ENCODE assay signal across 19 mouse cellular contexts in the genomic region with DNA sequence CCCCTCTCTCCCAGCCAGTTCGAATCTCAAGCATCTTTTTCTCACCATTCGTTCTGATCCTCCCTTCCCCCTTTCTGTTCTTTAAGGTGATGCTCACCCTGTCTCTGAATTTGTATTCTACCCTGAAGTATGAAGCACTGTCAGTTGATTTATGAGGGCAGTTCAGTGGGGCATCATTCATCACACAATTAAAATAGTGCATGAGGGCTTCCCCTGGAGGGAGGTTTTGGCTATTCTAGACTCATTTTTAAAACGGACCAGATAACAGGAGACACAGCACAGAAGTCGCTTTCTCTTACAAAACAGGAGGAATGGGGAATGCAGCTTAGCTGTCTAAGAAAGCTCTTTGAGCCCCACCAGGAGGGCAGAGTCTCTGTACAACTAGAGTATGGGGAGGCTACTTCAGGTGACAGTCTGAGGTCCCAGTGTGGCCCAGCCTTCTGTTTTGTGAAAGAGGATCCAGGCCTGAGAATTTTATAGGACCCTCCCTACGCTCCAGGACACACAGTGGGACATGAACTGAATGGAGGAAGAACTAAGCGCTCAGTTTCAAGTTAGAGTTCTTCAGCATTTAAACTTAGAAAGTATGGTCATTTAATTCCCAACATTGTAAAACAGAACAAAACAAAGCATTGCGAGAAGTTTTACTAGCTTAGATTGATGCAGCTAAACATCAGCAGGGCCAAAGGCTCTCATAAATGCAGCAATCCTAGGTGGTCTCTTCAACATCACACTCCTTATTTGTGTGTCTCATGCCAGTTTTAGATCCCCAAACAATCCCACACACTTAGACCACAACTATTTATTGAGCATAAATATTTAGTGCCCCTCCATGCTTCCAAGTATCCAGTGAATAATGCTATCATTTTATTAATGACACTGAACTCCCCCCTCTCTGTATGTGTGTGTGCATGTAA.
DNase-seq lines count a peak whose midpoint lies in the region; ATAC-seq lines count a peak whose summit lies in the region.
"Had no signal": no experiment of that assay in that cellular context is flagged by ENCODE, and none has a peak within 500 bp of the region (broad histone marks: within the 10 kb centered on the region; RNA-seq: fewer than 3 reads in every experiment).

No protein-coding gene starts in this region.

- no peaks in the 10 kb centered on the region for H3K36me3 ChIP-seq in kidney, embryonic 15.5 days
- no peaks in the 10 kb centered on the region for H3K36me3 ChIP-seq in forebrain, embryonic 10.5 days (replicated peaks)
- H3K36me3 ChIP-seq: embryonic facial prominence, embryonic 13.5 days; forebrain, embryonic 12.5 days; hindbrain, embryonic 12.5 days; limb, embryonic 12.5 days; liver, embryonic 15.5 days; lung, embryonic 15.5 days had no signal

- no peaks in the 10 kb centered on the region for H3K27me3 ChIP-seq in kidney, embryonic 15.5 days
- H3K27me3 ChIP-seq in forebrain, embryonic 10.5 days (ENCODE audit: poor library complexity, severe bottlenecking) = no peaks in the 10 kb centered on the region
- H3K27me3 ChIP-seq: CH12.LX; embryonic facial prominence, embryonic 13.5 days; forebrain, embryonic 12.5 days; hindbrain, embryonic 12.5 days; limb, embryonic 12.5 days; liver, embryonic 15.5 days; lung, embryonic 15.5 days had no signal

- peak overlapping the region; percentile 83 for H3K27ac ChIP-seq in kidney, embryonic 15.5 days
- H3K27ac ChIP-seq in forebrain, embryonic 10.5 days = no peak overlapping the region
- H3K27ac ChIP-seq: embryonic facial prominence, embryonic 13.5 days; forebrain, embryonic 12.5 days; hindbrain, embryonic 12.5 days; liver, embryonic 15.5 days; lung, embryonic 15.5 days had no signal

- peak; percentile 27 for DNase-seq in 3T3-L1 (ENCODE audit: low read depth, low spot score)
- DNase-seq in R1 (ENCODE audit: low read depth, low spot score) = peak; percentile 2
- peak; percentile 29 to 50 for DNase-seq in kidney, postnatal 4 days
- no peak for DNase-seq in forebrain, embryonic 10.5 days (ENCODE audit: extremely low spot score, low spot score)
- no peak for DNase-seq in spleen, adult 18-20 months
- no peak for DNase-seq in c-Kit-positive CD71-positive TER-119-positive erythroid progenitor cells, embryonic 14.5 days (ENCODE audit: low spot score)
- DNase-seq: cerebellum, adult 11-12 months; cerebellum, adult 9-11 months; right cerebral cortex, postnatal 25 days had no signal

- peaks cover 28% of the 10 kb centered on the region for H3K4me1 ChIP-seq in kidney, embryonic 15.5 days
- no peaks in the 10 kb centered on the region for H3K4me1 ChIP-seq in forebrain, embryonic 10.5 days
- H3K4me1 ChIP-seq: embryonic facial prominence, embryonic 13.5 days; forebrain, embryonic 12.5 days; hindbrain, embryonic 12.5 days; liver, embryonic 15.5 days; lung, embryonic 15.5 days had no signal

- H3K9me3 ChIP-seq in kidney, embryonic 15.5 days (replicated peaks) = no peaks in the 10 kb centered on the region
- H3K9me3 ChIP-seq in forebrain, embryonic 10.5 days = no peaks in the 10 kb centered on the region
- H3K9me3 ChIP-seq: embryonic facial prominence, embryonic 13.5 days; forebrain, embryonic 12.5 days; hindbrain, embryonic 12.5 days; limb, embryonic 12.5 days; liver, embryonic 15.5 days; lung, embryonic 15.5 days had no signal

- H3K9ac ChIP-seq in kidney, embryonic 15.5 days = no peak overlapping the region
- H3K9ac ChIP-seq: embryonic facial prominence, embryonic 13.5 days; forebrain, embryonic 12.5 days; hindbrain, embryonic 12.5 days; limb, embryonic 12.5 days; liver, embryonic 15.5 days; lung, embryonic 15.5 days had no signal

- no peak overlapping the region for H3K4me3 ChIP-seq in kidney, embryonic 15.5 days (replicated peaks)
- no peak overlapping the region for H3K4me3 ChIP-seq in forebrain, embryonic 10.5 days
- H3K4me3 ChIP-seq: embryonic facial prominence, embryonic 13.5 days; forebrain, embryonic 12.5 days; hindbrain, embryonic 12.5 days; limb, embryonic 12.5 days; liver, embryonic 15.5 days; lung, embryonic 15.5 days had no signal

- 0 out of 2 replicates have a peak overlapping the region, but pooled peaks have one; percentile 20 for H3K4me2 ChIP-seq in kidney, embryonic 15.5 days
- H3K4me2 ChIP-seq: embryonic facial prominence, embryonic 13.5 days; forebrain, embryonic 12.5 days; hindbrain, embryonic 12.5 days; limb, embryonic 12.5 days; liver, embryonic 15.5 days; lung, embryonic 15.5 days; midbrain, embryonic 11.5 days had no signal

- 26% methylated on average over 7 of the region's 7 CpGs for WGBS in kidney, embryonic 15.5 days
- 84% methylated on average over 7 of the region's 7 CpGs for WGBS in forebrain, embryonic 10.5 days

- peak; percentile 71 for ATAC-seq in kidney, embryonic 15.5 days (replicated peaks; ENCODE audit: low FRiP score)
- ATAC-seq: midbrain, embryonic 16.5 days had no signal

Comparison
In these comparisons a context has a peak if more than half of its experiments do, and no peak if none do; other contexts are left out.
1. DNase-seq: peak in 3T3-L1 (single experiment), R1 (single experiment) and kidney, postnatal 4 days (2 of 2); none in forebrain, embryonic 10.5 days (single experiment), spleen, adult 18-20 months (0 of 2) and c-Kit-positive CD71-positive TER-119-positive erythroid progenitor cells, embryonic 14.5 days (single experiment).